Mouse (Mus musculus) heart, embryonic 11.5 days (tissue): Measurements from ENCODE around the gene Slc25a21. TPM values are rescaled to one million over a fixed set of nuclear protein-coding genes. Genes with fewer than 3 reads are reported as not detected.

Experiments
- ATAC-seq: fragments of 200-750 bp; cut with Nextera tagmentation; replicated peaks from 2 replicates; pipeline ENCODE4 v1.8.0; 2017; ENCODE audit warnings: moderate library complexity; ENCODE audit not compliant: insufficient number of reproducible peaks, low FRiP score, low TSS enrichment
- H3K27ac ChIP-seq: fragments of 300-500 bp; sonication (generic); 2 replicates; pipeline ENCODE4 v1.5.1; 2014; ENCODE audit warnings: mild to moderate bottlenecking, low read depth, low read length
- H3K27me3 ChIP-seq: fragments of 300-500 bp; sonication (generic); 2 replicates; pipeline ENCODE4 v1.6.1; 2014; ENCODE audit warnings: mild to moderate bottlenecking, low read length, mixed read lengths; ENCODE audit not compliant: control insufficient read depth, insufficient read depth
- H3K36me3 ChIP-seq: fragments of 300-500 bp; sonication (generic); 2 replicates; pipeline ENCODE4 v1.6.1; 2014; ENCODE audit warnings: mild to moderate bottlenecking, low read length, moderate library complexity, mixed read lengths; ENCODE audit not compliant: control insufficient read depth, insufficient read depth
- H3K4me1 ChIP-seq: fragments of 300-500 bp; sonication (generic); 2 replicates; pipeline ENCODE4 v1.6.1; 2014; ENCODE audit warnings: low read length; ENCODE audit not compliant: control insufficient read depth, insufficient read depth
- H3K4me2 ChIP-seq: fragments of 300-500 bp; sonication (generic); 2 replicates; pipeline ENCODE4 v1.6.1; 2014; ENCODE audit warnings: mild to moderate bottlenecking, moderate library complexity
- H3K4me3 ChIP-seq: fragments of 300-500 bp; sonication (generic); 2 replicates; pipeline ENCODE4 v1.5.1; 2014; ENCODE audit warnings: low read depth, low read length
- H3K9ac ChIP-seq: fragments of 300-500 bp; sonication (generic); 2 replicates; pipeline ENCODE4 v1.6.1; 2014; ENCODE audit warnings: mild to moderate bottlenecking, low read depth, low read length, moderate library complexity
- H3K9me3 ChIP-seq: fragments of 300-500 bp; sonication (generic); replicated peaks from 2 replicates; pipeline ENCODE4 v1.6.1; 2016; ENCODE audit warnings: low read length; ENCODE audit not compliant: control insufficient read depth
- WGBS: fragments of 180-500 bp; shearing (Covaris S2); extraction: QIAGEN DNeasy Blood & Tissue Kit; methylation state at CpG from one replicate; pipeline ENCODE4 v1.1.7; 2014; ENCODE audit not compliant: insufficient replicate concordance; 5-methylcytosine and 5-hydroxymethylcytosine counted together
- polyA plus RNA-seq: library from polyadenylated mRNA; unstranded; fragments of >200 nt; fragmentation: Nextera tagmentation; extraction: Ambion mirVana; gene quantifications from 2 replicates; pipeline ENCODE4 v1.2.1, GENCODE M21; 2014

Slc25a21 gene
- polyA plus RNA-seq, 1 experiment from 2014 or later: 6.4 TPM

DNA sequence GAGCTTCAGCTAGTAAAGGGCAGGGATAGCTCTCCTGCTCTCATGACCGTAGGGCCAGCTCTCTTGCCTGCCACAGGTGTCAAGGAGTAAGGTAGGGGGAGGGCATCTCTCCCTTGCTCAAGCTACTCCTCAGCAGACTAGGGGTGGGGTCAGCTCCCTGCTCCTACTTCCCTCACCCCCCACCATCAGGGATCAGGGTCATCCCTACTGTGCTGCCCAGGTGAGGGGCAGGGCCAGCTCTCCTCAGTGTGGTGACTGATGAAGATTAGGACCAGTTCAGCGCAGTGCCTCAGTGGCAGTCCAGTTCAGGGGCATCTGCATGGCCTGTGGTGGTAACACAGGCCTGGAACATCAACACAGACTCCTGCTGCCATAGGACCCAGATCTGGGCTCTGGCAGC lies 376.7 kb downstream of the Slc25a21 start:
- H3K9ac ChIP-seq: no peak overlapping the region
- no peaks in the 10 kb centered on the region for H3K4me1 ChIP-seq
- ATAC-seq: no peak
- H3K27ac ChIP-seq: no peak overlapping the region
- H3K9me3 ChIP-seq: no peaks in the 10 kb centered on the region
- WGBS: 96% methylated on average over 2 of the region's 2 CpGs
- no peaks in the 10 kb centered on the region for H3K27me3 ChIP-seq
- H3K4me2 ChIP-seq: no peak overlapping the region
- H3K4me3 ChIP-seq: no peak overlapping the region
- no peaks in the 10 kb centered on the region for H3K36me3 ChIP-seq

- no peak for ATAC-seq
- H3K4me1 ChIP-seq: no peaks in the 10 kb centered on the region
- H3K4me3 ChIP-seq: no peak overlapping the region
- no peaks in the 10 kb centered on the region for H3K27me3 ChIP-seq
- 71% methylated on average over 2 of the region's 2 CpGs for WGBS
- H3K4me2 ChIP-seq: no peak overlapping the region
- no peak overlapping the region for H3K9ac ChIP-seq
- H3K9me3 ChIP-seq: no peaks in the 10 kb centered on the region
- no peaks in the 10 kb centered on the region for H3K36me3 ChIP-seq
- no peak overlapping the region for H3K27ac ChIP-seq
These were observed 389.8 kb downstream of the Slc25a21 start for GRCm38 (mm10) chr12:56807483-56807882.

- Histone ChIP-seq H3K4me3 (no peak overlapping the region), H3K4me1 (no peaks in the 10 kb centered on the region), H3K27ac (no peak overlapping the region), H3K4me2 (no peak overlapping the region), H3K9me3 (no peaks in the 10 kb centered on the region), H3K36me3 (no peaks in the 10 kb centered on the region), H3K9ac (no peak overlapping the region), H3K27me3 (no peaks in the 10 kb centered on the region)
- ATAC-seq: no peak
- WGBS: 89% methylated on average over 2 of the region's 2 CpGs
These were observed 390.2 kb downstream of the Slc25a21 start for GRCm38 (mm10) chr12:56807078-56807477.

- 45% methylated on average over 3 of the region's 3 CpGs for WGBS
- Histone ChIP-seq H3K4me1 (no peaks in the 10 kb centered on the region), H3K9ac (no peak overlapping the region), H3K27me3 (no peaks in the 10 kb centered on the region), H3K27ac (no peak overlapping the region), H3K4me3 (no peak overlapping the region), H3K4me2 (no peak overlapping the region), H3K36me3 (no peaks in the 10 kb centered on the region), H3K9me3 (no peaks in the 10 kb centered on the region)
- no peak for ATAC-seq
These were observed 392.8 kb downstream of the Slc25a21 start for GRCm38 (mm10) chr12:56804487-56804886.

- H3K9ac ChIP-seq: no peak overlapping the region
- H3K27ac ChIP-seq: no peak overlapping the region
- H3K4me2 ChIP-seq: no peak overlapping the region
- H3K4me1 ChIP-seq: no peaks in the 10 kb centered on the region
- no peaks in the 10 kb centered on the region for H3K27me3 ChIP-seq
- H3K9me3 ChIP-seq: no peaks in the 10 kb centered on the region
- no peak for ATAC-seq
- 78% methylated on average over 6 of the region's 6 CpGs for WGBS
- H3K36me3 ChIP-seq: no peaks in the 10 kb centered on the region
- no peak overlapping the region for H3K4me3 ChIP-seq
These were observed 398.4 kb downstream of the Slc25a21 start for GRCm38 (mm10) chr12:56798641-56799415.

GRCm38 (mm10) chr12:56789236-56789635 lies 408.0 kb downstream of the Slc25a21 start:
- H3K27me3 ChIP-seq: no peaks in the 10 kb centered on the region
- no peak overlapping the region for H3K27ac ChIP-seq
- H3K4me1 ChIP-seq: no peaks in the 10 kb centered on the region
- no peak overlapping the region for H3K4me3 ChIP-seq
- no peak overlapping the region for H3K9ac ChIP-seq
- WGBS: 77% methylated on average over 4 of the region's 4 CpGs
- no peaks in the 10 kb centered on the region for H3K9me3 ChIP-seq
- H3K36me3 ChIP-seq: no peaks in the 10 kb centered on the region
- no peak for ATAC-seq
- H3K4me2 ChIP-seq: no peak overlapping the region

DNA sequence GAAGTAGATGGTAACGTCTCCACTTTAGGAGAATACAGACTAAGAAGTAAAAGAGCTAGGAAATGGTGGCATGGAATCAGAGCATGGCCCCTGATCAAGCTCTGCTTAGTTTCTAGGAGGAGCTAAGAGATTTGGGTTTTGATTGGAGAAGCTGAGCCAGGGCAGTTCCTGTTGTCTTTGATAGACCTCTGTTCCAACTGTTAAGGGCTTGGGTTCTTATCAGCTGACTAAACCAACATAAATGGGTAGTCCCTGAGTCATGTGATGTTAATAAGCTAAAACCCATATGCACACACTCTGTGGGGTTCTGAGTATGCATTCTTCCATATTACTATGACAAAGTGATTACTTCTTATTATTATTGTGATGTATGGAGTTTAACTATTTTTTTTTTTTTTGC lies 412.0 kb downstream of the Slc25a21 start:
- WGBS: 73% methylated on average over 1 of the region's 1 CpGs
- Histone ChIP-seq H3K9me3 (no peaks in the 10 kb centered on the region), H3K36me3 (no peaks in the 10 kb centered on the region), H3K4me2 (no peak overlapping the region), H3K4me3 (no peak overlapping the region), H3K27ac (no peak overlapping the region), H3K9ac (no peak overlapping the region), H3K27me3 (no peaks in the 10 kb centered on the region), H3K4me1 (no peaks in the 10 kb centered on the region)
- no peak for ATAC-seq

DNA sequence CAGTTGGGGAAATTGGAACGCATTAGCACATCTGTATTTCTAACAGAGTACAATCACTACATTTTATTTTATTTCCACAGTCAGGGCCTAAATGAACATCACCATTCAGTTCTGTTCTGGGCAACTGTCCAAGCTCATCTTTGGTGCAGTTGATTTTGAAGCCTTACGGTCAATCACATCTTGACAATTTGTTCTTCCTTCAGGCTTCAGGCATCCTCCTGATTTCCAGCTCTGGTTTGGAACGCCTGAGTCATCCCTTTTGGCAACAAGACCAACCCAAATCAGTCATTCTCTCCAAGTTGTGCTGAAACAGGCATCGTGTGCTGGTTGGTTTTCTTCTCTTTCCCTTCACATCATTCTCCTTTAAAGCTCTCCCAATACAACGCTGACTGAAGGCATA lies 416.1 kb downstream of the Slc25a21 start:
- H3K9me3 ChIP-seq: no peaks in the 10 kb centered on the region
- H3K27me3 ChIP-seq: no peaks in the 10 kb centered on the region
- no peaks in the 10 kb centered on the region for H3K4me1 ChIP-seq
- no peak overlapping the region for H3K27ac ChIP-seq
- H3K4me2 ChIP-seq: no peak overlapping the region
- H3K9ac ChIP-seq: no peak overlapping the region
- ATAC-seq: no peak
- no peak overlapping the region for H3K4me3 ChIP-seq
- 80% methylated on average over 5 of the region's 5 CpGs for WGBS
- no peaks in the 10 kb centered on the region for H3K36me3 ChIP-seq

GRCm38 (mm10) chr12:56779621-56780020 lies 417.7 kb downstream of the Slc25a21 start:
- no peaks in the 10 kb centered on the region for H3K36me3 ChIP-seq
- H3K4me3 ChIP-seq: no peak overlapping the region
- no peaks in the 10 kb centered on the region for H3K4me1 ChIP-seq
- no peaks in the 10 kb centered on the region for H3K9me3 ChIP-seq
- 65% methylated on average over 3 of the region's 3 CpGs for WGBS
- no peak overlapping the region for H3K27ac ChIP-seq
- H3K27me3 ChIP-seq: no peaks in the 10 kb centered on the region
- ATAC-seq: no peak
- no peak overlapping the region for H3K9ac ChIP-seq
- H3K4me2 ChIP-seq: no peak overlapping the region
